Mouse (Mus musculus): ENCODE results near the gene Hipk4. TPM values are rescaled to one million over a fixed set of nuclear protein-coding genes. Genes with fewer than 3 reads are reported as not detected.

Hipk4 gene
- total and polyA plus RNA-seq, 2 experiments = not detected

DNA sequence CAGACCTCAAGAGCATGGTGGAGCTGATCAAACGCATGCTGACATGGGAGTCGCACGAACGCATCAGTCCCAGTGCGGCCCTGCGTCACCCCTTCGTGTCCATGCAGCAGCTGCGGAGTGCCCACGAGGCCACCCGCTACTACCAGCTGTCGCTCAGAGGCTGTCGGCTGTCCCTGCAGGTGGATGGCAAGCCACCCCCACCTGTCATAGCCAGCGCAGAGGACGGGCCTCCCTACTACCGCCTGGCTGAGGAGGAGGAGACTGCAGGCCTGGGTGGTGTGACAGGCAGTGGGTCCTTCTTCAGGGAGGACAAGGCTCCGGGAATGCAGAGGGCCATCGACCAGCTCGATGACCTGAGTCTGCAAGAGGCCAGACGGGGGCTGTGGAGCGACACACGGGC is 6.0 kb downstream of the Hipk4 start:
- 88% methylated on average over 21 of the region's 21 CpGs for WGBS
- no peaks in the 10 kb centered on the region for H3K79me2 ChIP-seq (ENCODE audit: control insufficient read depth, insufficient read depth, low read length)
- H3K4me1 ChIP-seq (ENCODE audit: control insufficient read depth, insufficient read depth, low read length) = no peaks in the 10 kb centered on the region
- DNase-seq (ENCODE audit: extremely low read depth, low read depth, low spot score) = no peak
- H3K27me3 ChIP-seq (ENCODE audit: control insufficient read depth, insufficient read depth, low read length) = no peaks in the 10 kb centered on the region
- no peak overlapping the region for H3K9ac ChIP-seq (ENCODE audit: low read depth, low read length)
- no peak for TF ChIP-seq CTCF (IDR thresholded peaks at IDR 0.05; ENCODE audit: low read depth, low read length)
- no peak for TF ChIP-seq POLR2A (IDR thresholded peaks at IDR 0.05; ENCODE audit: extremely low read depth, insufficient read depth, low read length)
- H3K36me3 ChIP-seq (ENCODE audit: control insufficient read depth, insufficient read depth, low read length) = no peaks in the 10 kb centered on the region
- no peak overlapping the region for H3K27ac ChIP-seq (replicated peaks; ENCODE audit: insufficient read depth, low read depth, low read length)
- H3K4me3 ChIP-seq (ENCODE audit: insufficient read depth, low read depth, low read length) = no peak overlapping the region

DNA sequence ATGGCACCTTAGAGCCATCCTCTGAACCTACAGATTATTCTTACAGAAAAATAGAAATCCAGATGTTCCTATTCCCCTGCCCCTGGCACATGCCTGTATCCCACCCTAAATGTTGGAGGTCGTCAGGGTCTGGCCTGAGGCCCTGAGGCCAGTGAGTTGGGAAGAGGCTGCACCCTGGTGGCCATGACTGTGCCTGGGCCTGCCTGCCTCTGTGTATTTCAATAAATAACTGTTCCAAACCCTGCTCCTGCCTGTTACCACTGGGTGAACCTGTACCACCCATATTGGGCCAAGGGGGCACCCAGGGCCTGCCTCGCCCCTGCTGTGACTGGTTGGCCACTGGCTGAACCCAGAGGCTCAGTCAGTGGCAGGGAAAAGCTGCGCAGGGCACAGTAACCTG is 7.9 kb downstream of the Hipk4 start:
- H3K27me3 ChIP-seq (ENCODE audit: control insufficient read depth, insufficient read depth, low read length) = no peaks in the 10 kb centered on the region
- no peak for TF ChIP-seq POLR2A (IDR thresholded peaks at IDR 0.05; ENCODE audit: extremely low read depth, insufficient read depth, low read length)
- 0 out of 2 replicates have a peak, but pooled peaks have one; percentile 23 for TF ChIP-seq CTCF (IDR thresholded peaks at IDR 0.05; ENCODE audit: low read depth, low read length)
- no peaks in the 10 kb centered on the region for H3K4me1 ChIP-seq (ENCODE audit: control insufficient read depth, insufficient read depth, low read length)
- WGBS = 93% methylated on average over 3 of the region's 3 CpGs
- no peaks in the 10 kb centered on the region for H3K79me2 ChIP-seq (ENCODE audit: control insufficient read depth, insufficient read depth, low read length)
- H3K27ac ChIP-seq (replicated peaks; ENCODE audit: insufficient read depth, low read depth, low read length) = no peak overlapping the region
- H3K36me3 ChIP-seq (ENCODE audit: control insufficient read depth, insufficient read depth, low read length) = no peaks in the 10 kb centered on the region
- H3K4me3 ChIP-seq (ENCODE audit: insufficient read depth, low read depth, low read length) = no peak overlapping the region
- H3K9ac ChIP-seq (ENCODE audit: low read depth, low read length) = no peak overlapping the region
- DNase-seq (ENCODE audit: extremely low read depth, low read depth, low spot score) = no peak

- 93% methylated on average over 10 of the region's 10 CpGs for WGBS
- TF ChIP-seq CTCF (IDR thresholded peaks at IDR 0.05; ENCODE audit: low read depth, low read length) = no peak
- no peak for TF ChIP-seq POLR2A (IDR thresholded peaks at IDR 0.05; ENCODE audit: extremely low read depth, insufficient read depth, low read length)
- no peak overlapping the region for H3K27ac ChIP-seq (replicated peaks; ENCODE audit: insufficient read depth, low read depth, low read length)
- H3K4me3 ChIP-seq (ENCODE audit: insufficient read depth, low read depth, low read length) = no peak overlapping the region
- H3K9ac ChIP-seq (ENCODE audit: low read depth, low read length) = no peak overlapping the region
- H3K27me3 ChIP-seq (ENCODE audit: control insufficient read depth, insufficient read depth, low read length) = no peaks in the 10 kb centered on the region
- no peaks in the 10 kb centered on the region for H3K4me1 ChIP-seq (ENCODE audit: control insufficient read depth, insufficient read depth, low read length)
- H3K79me2 ChIP-seq (ENCODE audit: control insufficient read depth, insufficient read depth, low read length) = no peaks in the 10 kb centered on the region
- DNase-seq (ENCODE audit: extremely low read depth, low read depth, low spot score) = no peak
- no peaks in the 10 kb centered on the region for H3K36me3 ChIP-seq (ENCODE audit: control insufficient read depth, insufficient read depth, low read length)
These were observed 8.6 kb downstream of the Hipk4 start for GRCm38 (mm10) chr7:27531707-27532106.

- no peak for DNase-seq (ENCODE audit: extremely low read depth, low read depth, low spot score)
- Histone ChIP-seq H3K4me1 (ENCODE audit: control insufficient read depth, insufficient read depth, low read length) (no peaks in the 10 kb centered on the region), H3K27me3 (ENCODE audit: control insufficient read depth, insufficient read depth, low read length) (no peaks in the 10 kb centered on the region), H3K4me3 (ENCODE audit: insufficient read depth, low read depth, low read length) (no peak overlapping the region), H3K79me2 (ENCODE audit: control insufficient read depth, insufficient read depth, low read length) (no peaks in the 10 kb centered on the region), H3K36me3 (ENCODE audit: control insufficient read depth, insufficient read depth, low read length) (no peaks in the 10 kb centered on the region), H3K9ac (ENCODE audit: low read depth, low read length) (no peak overlapping the region), H3K27ac (replicated peaks; ENCODE audit: insufficient read depth, low read depth, low read length) (no peak overlapping the region)
- WGBS = 93% methylated on average over 9 of the region's 9 CpGs
- TF ChIP-seq POLR2A (IDR thresholded peaks at IDR 0.05; ENCODE audit: extremely low read depth, insufficient read depth, low read length) = no peak
- no peak for TF ChIP-seq CTCF (IDR thresholded peaks at IDR 0.05; ENCODE audit: low read depth, low read length)
These were observed 9.5 kb downstream of the Hipk4 start for GRCm38 (mm10) chr7:27532480-27533050.

- no peak overlapping the region for H3K4me3 ChIP-seq (ENCODE audit: insufficient read depth, low read depth, low read length)
These were observed 12.3 kb downstream of the Hipk4 start for GRCm38 (mm10) chr7:27535386-27535785.

GRCm38 (mm10) chr7:27536618-27537017 is 13.6 kb downstream of the Hipk4 start:
- DNase-seq (ENCODE audit: extremely low read depth, low read depth, low spot score) = peak; percentile 25
- Histone ChIP-seq H3K4me1 (ENCODE audit: control insufficient read depth, insufficient read depth, low read length) (no peaks in the 10 kb centered on the region), H3K27ac (replicated peaks; ENCODE audit: insufficient read depth, low read depth, low read length) (no peak overlapping the region), H3K79me2 (ENCODE audit: control insufficient read depth, insufficient read depth, low read length) (no peaks in the 10 kb centered on the region), H3K27me3 (ENCODE audit: control insufficient read depth, insufficient read depth, low read length) (no peaks in the 10 kb centered on the region), H3K36me3 (ENCODE audit: control insufficient read depth, insufficient read depth, low read length) (no peaks in the 10 kb centered on the region), H3K9ac (ENCODE audit: low read depth, low read length) (no peak overlapping the region), H3K4me3 (ENCODE audit: insufficient read depth, low read depth, low read length) (no peak overlapping the region)
- WGBS = 84% methylated on average over 6 of the region's 6 CpGs
- TF ChIP-seq POLR2A (IDR thresholded peaks at IDR 0.05; ENCODE audit: extremely low read depth, insufficient read depth, low read length) (no peak), CTCF (IDR thresholded peaks at IDR 0.05; ENCODE audit: low read depth, low read length) (no peak)

More at GRCm38 (mm10) chr7:27535386-27535785, 12.3 kb downstream of the Hipk4 start:
- H3K27me3 ChIP-seq (ENCODE audit: control insufficient read depth, insufficient read depth, low read length) = no peaks in the 10 kb centered on the region
- no peak for DNase-seq (ENCODE audit: extremely low read depth, low read depth, low spot score)
- H3K9ac ChIP-seq (ENCODE audit: low read depth, low read length) = no peak overlapping the region
- TF ChIP-seq POLR2A (IDR thresholded peaks at IDR 0.05; ENCODE audit: extremely low read depth, insufficient read depth, low read length) (no peak), CTCF (IDR thresholded peaks at IDR 0.05; ENCODE audit: low read depth, low read length) (no peak)
- H3K36me3 ChIP-seq (ENCODE audit: control insufficient read depth, insufficient read depth, low read length) = no peaks in the 10 kb centered on the region
- H3K27ac ChIP-seq (replicated peaks; ENCODE audit: insufficient read depth, low read depth, low read length) = no peak overlapping the region
- no peaks in the 10 kb centered on the region for H3K4me1 ChIP-seq (ENCODE audit: control insufficient read depth, insufficient read depth, low read length)
- no peaks in the 10 kb centered on the region for H3K79me2 ChIP-seq (ENCODE audit: control insufficient read depth, insufficient read depth, low read length)
- whole genome bisulfite sequencing = 90% methylated on average over 2 of the region's 2 CpGs

Data from liver, adult 2 months (tissue).